Mouse (Mus musculus) heart, embryonic 11.5 days (tissue): Measurements from ENCODE around the gene Hoxc4. TPM values are rescaled to one million over a fixed set of nuclear protein-coding genes. Genes with fewer than 3 reads are reported as not detected.
A peak's percentile ranks its signal among the peaks of the same experiment; 100 is the strongest.

Experiments
- ATAC-seq: fragments of 200-750 bp; cut with Nextera tagmentation; replicated peaks from 2 replicates; pipeline ENCODE4 v1.8.0; 2017; ENCODE audit warnings: moderate library complexity; ENCODE audit not compliant: insufficient number of reproducible peaks, low FRiP score, low TSS enrichment
- H3K27ac ChIP-seq: fragments of 300-500 bp; sonication (generic); 2 replicates; pipeline ENCODE4 v1.5.1; 2014; ENCODE audit warnings: mild to moderate bottlenecking, low read depth, low read length
- H3K27me3 ChIP-seq: fragments of 300-500 bp; sonication (generic); 2 replicates; pipeline ENCODE4 v1.6.1; 2014; ENCODE audit warnings: mild to moderate bottlenecking, low read length, mixed read lengths; ENCODE audit not compliant: control insufficient read depth, insufficient read depth
- H3K36me3 ChIP-seq: fragments of 300-500 bp; sonication (generic); 2 replicates; pipeline ENCODE4 v1.6.1; 2014; ENCODE audit warnings: mild to moderate bottlenecking, low read length, moderate library complexity, mixed read lengths; ENCODE audit not compliant: control insufficient read depth, insufficient read depth
- H3K4me1 ChIP-seq: fragments of 300-500 bp; sonication (generic); 2 replicates; pipeline ENCODE4 v1.6.1; 2014; ENCODE audit warnings: low read length; ENCODE audit not compliant: control insufficient read depth, insufficient read depth
- H3K4me2 ChIP-seq: fragments of 300-500 bp; sonication (generic); 2 replicates; pipeline ENCODE4 v1.6.1; 2014; ENCODE audit warnings: mild to moderate bottlenecking, moderate library complexity
- H3K4me3 ChIP-seq: fragments of 300-500 bp; sonication (generic); 2 replicates; pipeline ENCODE4 v1.5.1; 2014; ENCODE audit warnings: low read depth, low read length
- H3K9ac ChIP-seq: fragments of 300-500 bp; sonication (generic); 2 replicates; pipeline ENCODE4 v1.6.1; 2014; ENCODE audit warnings: mild to moderate bottlenecking, low read depth, low read length, moderate library complexity
- H3K9me3 ChIP-seq: fragments of 300-500 bp; sonication (generic); replicated peaks from 2 replicates; pipeline ENCODE4 v1.6.1; 2016; ENCODE audit warnings: low read length; ENCODE audit not compliant: control insufficient read depth
- WGBS: fragments of 180-500 bp; shearing (Covaris S2); extraction: QIAGEN DNeasy Blood & Tissue Kit; methylation state at CpG from one replicate; pipeline ENCODE4 v1.1.7; 2014; ENCODE audit not compliant: insufficient replicate concordance; 5-methylcytosine and 5-hydroxymethylcytosine counted together
- polyA plus RNA-seq: library from polyadenylated mRNA; unstranded; fragments of >200 nt; fragmentation: Nextera tagmentation; extraction: Ambion mirVana; gene quantifications from 2 replicates; pipeline ENCODE4 v1.2.1, GENCODE M21; 2014

Hoxc4 gene
- polyA plus RNA-seq, 1 experiment from 2014 or later: 2.0 TPM

DNA sequence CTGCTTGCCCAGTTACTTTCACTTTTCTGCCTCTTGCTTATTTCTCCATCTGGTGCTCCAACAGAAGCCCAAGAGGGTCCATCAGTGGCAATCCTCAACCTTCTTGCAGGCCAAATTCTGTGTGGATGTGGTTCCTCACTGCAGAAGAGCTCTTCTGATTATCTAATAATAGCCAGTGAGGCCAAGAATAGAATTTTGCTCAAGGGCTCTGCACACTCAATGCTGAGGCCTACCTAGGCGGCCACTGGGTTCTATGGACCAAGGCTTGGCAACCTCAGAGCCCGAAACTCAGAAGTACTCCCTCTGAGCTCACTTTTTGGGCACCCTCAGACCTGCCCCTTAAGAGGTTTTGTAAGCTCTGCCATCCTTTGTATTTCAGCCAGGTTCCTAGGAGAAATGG is 17.4 kb upstream of the Hoxc4 start:
- peaks cover 98% of the 10 kb centered on the region for H3K27me3 ChIP-seq
- H3K4me1 ChIP-seq: peaks cover 19% of the 10 kb centered on the region; the same call in 1 of the 2 replicates
- no peaks in the 10 kb centered on the region for H3K36me3 ChIP-seq
- no peak overlapping the region for H3K4me3 ChIP-seq
- no peaks in the 10 kb centered on the region for H3K9me3 ChIP-seq
- no peak for ATAC-seq
- WGBS: 24% methylated on average over 2 of the region's 2 CpGs
- H3K4me2 ChIP-seq: peak overlapping the region; percentile 34; the same call in 1 of the 2 replicates
- H3K27ac ChIP-seq: no peak overlapping the region
- no peak overlapping the region for H3K9ac ChIP-seq

DNA sequence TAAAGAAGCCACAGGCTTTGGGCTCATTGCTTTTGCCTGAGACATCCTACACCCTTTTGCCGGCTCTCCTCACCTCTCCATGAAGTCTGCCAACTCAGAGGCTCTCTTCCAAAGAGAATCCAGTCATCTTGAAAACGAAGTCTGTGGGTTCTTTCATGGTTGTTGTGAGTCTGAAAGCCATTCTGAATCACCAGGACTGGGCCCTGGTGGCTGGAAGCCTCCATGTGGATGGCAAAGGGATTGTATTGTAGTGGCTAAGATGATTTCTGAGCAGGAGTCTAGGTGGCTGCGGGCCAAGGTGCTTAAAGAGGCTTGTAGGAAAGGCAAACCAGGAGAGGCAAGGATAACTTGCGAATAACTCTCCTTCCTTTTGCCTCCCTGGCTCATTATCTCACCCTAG is 16.6 kb upstream of the Hoxc4 start:
- no peak for ATAC-seq
- H3K9me3 ChIP-seq: no peaks in the 10 kb centered on the region
- H3K27ac ChIP-seq: no peak overlapping the region
- H3K27me3 ChIP-seq: peaks cover 99% of the 10 kb centered on the region
- no peak overlapping the region for H3K9ac ChIP-seq
- no peak overlapping the region for H3K4me2 ChIP-seq
- H3K36me3 ChIP-seq: no peaks in the 10 kb centered on the region
- H3K4me1 ChIP-seq: peaks cover 19% of the 10 kb centered on the region; the same call in 1 of the 2 replicates
- 13% methylated on average over 4 of the region's 4 CpGs for WGBS
- H3K4me3 ChIP-seq: no peak overlapping the region

DNA sequence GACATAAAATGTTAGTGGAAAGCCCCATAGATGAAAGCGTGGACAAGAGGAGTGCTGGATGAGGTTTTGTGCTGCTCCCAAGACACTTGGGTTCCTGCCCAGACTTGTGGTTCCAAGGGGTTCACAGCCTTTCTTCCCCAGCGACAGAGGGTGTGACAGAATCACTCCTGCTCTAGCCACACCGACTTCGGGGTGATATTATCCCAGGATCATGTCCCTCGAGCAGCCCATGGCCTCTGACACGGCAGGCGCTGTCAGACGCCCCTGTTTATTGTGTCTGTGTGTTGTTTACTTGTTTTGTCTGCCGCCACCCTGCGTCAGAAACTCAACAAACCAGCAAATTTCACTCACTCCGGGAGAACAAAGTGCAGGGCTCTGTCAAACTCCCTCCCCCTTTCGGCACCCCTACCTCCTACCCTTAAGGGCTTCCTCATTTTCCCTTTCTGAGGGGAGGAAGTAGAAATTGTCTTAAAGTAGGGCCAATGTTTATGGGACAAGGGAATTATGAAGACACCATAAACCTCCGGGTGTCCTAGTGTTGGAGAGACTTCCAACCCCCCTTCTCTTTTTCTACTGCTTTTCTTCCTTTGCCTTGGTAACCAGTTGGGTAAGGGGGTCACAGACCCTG is 15.8 kb upstream of the Hoxc4 start:
- Histone ChIP-seq H3K4me1 (peaks cover 19% of the 10 kb centered on the region; the same call in 1 of the 2 replicates), H3K4me3 (no peak overlapping the region), H3K36me3 (no peaks in the 10 kb centered on the region), H3K9me3 (no peaks in the 10 kb centered on the region), H3K27ac (no peak overlapping the region), H3K4me2 (no peak overlapping the region), H3K9ac (no peak overlapping the region), H3K27me3 (peaks cover 99% of the 10 kb centered on the region)
- no peak for ATAC-seq
- WGBS: 5% methylated on average over 13 of the region's 13 CpGs

DNA sequence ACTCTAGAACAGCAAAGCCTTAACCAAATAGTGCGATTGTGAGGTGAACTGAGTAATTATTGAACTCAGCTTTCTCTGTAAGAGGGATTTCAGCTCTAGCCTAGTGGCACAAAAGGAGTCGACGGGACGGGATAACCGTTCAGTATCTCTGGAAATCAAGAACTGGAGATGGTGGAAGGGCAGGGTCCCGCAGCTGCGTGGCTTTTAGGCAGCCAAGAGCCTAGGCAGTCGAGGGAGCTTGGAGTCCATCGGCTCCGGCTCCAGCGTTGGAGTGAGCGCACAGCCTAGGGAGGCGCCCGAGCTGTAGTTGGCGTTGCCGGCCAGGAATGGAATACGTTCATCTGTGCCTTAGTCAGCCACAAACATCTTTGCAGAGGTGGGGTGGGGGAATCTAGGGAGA is 13.4 kb upstream of the Hoxc4 start:
- no peak overlapping the region for H3K4me3 ChIP-seq
- no peak overlapping the region for H3K4me2 ChIP-seq
- H3K27ac ChIP-seq: no peak overlapping the region
- H3K36me3 ChIP-seq: no peaks in the 10 kb centered on the region
- peaks cover 99% of the 10 kb centered on the region for H3K27me3 ChIP-seq
- 2% methylated on average over 17 of the region's 17 CpGs for WGBS
- H3K4me1 ChIP-seq: peaks cover 10% of the 10 kb centered on the region; the same call in 1 of the 2 replicates
- no peaks in the 10 kb centered on the region for H3K9me3 ChIP-seq
- H3K9ac ChIP-seq: no peak overlapping the region
- ATAC-seq: no peak

DNA sequence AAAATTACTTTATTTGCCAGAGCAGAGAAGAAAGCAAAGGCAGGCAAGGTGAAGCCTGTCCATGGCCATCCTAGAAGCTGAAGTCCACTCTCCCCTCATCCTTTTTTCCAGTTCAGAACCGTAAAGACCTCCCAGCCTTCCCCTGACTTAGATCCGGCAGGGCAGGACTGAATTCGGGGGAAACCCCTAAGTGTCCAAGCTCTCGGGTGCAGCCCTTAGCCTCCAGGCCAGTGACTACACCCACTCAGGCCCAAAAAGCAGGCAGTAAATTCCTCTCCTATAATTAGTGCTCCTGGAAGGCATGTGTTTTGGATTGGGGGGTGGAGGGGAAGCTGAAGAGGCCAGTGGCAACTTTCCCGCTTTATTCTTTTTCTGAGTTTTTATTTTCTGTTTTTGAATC is 12.9 kb upstream of the Hoxc4 start:
- Histone ChIP-seq H3K4me2 (no peak overlapping the region), H3K9ac (no peak overlapping the region), H3K9me3 (no peaks in the 10 kb centered on the region), H3K27me3 (peaks cover 99% of the 10 kb centered on the region), H3K36me3 (no peaks in the 10 kb centered on the region), H3K27ac (no peak overlapping the region), H3K4me3 (no peak overlapping the region), H3K4me1 (peaks cover 7% of the 10 kb centered on the region; the same call in 1 of the 2 replicates)
- WGBS: 6% methylated on average over 5 of the region's 5 CpGs
- no peak for ATAC-seq

DNA sequence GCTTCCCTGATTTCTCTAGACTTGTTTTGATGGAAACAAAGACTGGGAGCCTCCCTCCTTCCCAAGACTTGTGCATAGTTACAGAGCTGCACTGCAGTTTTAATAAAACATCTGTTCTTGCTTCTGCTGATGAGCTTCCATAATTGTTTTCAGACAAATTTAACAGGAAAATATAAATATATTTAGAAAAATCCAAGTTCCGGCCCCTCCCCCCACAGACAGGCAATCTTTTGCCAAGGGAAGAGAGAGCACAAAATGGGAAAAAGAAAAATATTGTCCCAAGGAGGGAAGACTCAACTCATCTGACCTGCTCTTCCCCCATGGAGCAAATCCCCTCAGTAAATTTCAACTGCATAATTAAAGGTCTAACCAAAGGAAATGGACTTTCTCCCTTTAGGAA is 12.4 kb upstream of the Hoxc4 start:
- Histone ChIP-seq H3K9ac (no peak overlapping the region), H3K4me1 (peaks cover 2% of the 10 kb centered on the region; the same call in 1 of the 2 replicates), H3K9me3 (no peaks in the 10 kb centered on the region), H3K4me3 (no peak overlapping the region), H3K27ac (no peak overlapping the region), H3K4me2 (no peak overlapping the region), H3K27me3 (peaks cover 99% of the 10 kb centered on the region), H3K36me3 (no peaks in the 10 kb centered on the region)
- ATAC-seq: no peak
- 3% methylated on average over 1 of the region's 1 CpGs for WGBS

DNA sequence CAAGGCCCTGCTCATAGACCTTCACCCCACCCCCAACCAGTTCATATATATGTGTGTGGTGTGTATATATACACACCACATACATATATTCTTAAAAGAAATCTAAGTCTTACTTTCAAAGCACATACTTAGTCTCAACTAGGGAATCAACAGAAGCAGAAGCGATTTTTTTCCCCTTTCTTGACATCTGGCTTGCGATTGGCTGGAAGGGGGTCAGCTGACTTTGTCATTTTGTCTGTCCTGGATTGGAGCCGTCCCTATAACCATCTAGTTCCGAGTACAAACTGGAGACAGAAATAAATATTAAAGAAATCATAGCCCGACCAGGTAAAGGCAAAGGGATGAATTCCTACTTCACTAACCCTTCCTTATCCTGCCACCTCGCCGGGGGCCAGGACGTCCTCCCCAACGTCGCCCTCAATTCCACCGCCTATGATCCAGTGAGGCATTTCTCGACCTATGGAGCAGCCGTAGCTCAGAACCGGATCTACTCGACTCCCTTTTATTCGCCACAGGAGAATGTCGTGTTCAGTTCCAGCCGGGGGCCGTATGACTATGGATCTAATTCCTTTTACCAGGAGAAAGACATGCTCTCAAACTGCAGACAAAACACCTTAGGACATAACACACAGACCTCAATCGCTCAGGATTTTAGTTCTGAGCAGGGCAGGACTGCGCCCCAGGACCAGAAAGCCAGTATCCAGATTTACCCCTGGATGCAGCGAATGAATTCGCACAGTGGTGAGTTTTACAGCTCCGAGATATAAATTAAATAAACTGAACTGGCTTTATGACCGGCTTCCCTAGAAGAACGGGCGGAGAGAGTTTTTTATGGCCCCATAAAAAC is 9.2 kb upstream of the Hoxc4 start:
- H3K9ac ChIP-seq: no peak overlapping the region
- H3K27me3 ChIP-seq: peaks cover 98% of the 10 kb centered on the region
- no peaks in the 10 kb centered on the region for H3K36me3 ChIP-seq
- no peak for ATAC-seq
- no peaks in the 10 kb centered on the region for H3K4me1 ChIP-seq
- under 1% methylated on average over 27 of the region's 27 CpGs for WGBS
- H3K27ac ChIP-seq: no peak overlapping the region
- no peak overlapping the region for H3K4me2 ChIP-seq
- no peak overlapping the region for H3K4me3 ChIP-seq
- no peaks in the 10 kb centered on the region for H3K9me3 ChIP-seq

DNA sequence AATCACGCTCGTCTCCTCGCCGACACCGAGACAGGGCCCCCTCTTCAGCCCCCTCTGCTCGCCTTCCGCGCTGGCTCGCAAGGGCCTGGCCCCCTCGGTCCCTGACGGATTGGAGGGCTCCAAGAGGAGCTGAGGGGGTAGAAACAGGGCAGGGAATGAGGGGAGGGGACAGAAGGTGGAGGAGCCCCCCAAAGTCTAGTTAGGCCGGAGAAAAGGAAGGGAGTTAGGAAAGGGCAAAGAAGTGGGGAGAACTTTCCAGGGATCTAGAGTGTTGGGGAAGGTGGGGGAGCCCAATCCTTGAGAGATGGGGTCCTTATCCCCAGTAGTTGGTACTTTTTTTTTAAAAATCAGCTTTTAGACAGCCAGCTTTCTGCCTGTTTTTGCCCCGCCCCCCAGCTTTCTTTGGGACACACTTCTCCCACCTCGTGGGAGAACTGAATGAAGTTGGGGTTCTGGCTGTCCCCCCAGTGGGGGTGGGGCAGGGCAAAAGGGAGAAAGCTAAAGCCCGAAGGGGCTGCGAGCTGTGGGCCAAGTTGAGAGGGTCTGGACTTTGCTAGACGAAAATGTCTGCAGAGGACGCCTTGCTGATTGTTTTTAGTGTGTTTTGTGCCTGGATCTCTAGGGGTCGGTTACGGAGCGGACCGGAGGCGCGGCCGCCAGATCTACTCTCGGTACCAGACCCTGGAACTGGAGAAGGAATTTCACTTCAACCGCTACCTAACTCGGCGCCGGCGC is 8.5 kb upstream of the Hoxc4 start:
- Histone ChIP-seq H3K27me3 (peaks cover 98% of the 10 kb centered on the region), H3K4me2 (peak overlapping the region; percentile 11; the same call in 1 of the 2 replicates), H3K36me3 (no peaks in the 10 kb centered on the region), H3K9me3 (no peaks in the 10 kb centered on the region), H3K4me1 (0 out of 2 replicates have a peak, but pooled peaks cover 3% of the 10 kb centered on the region), H3K27ac (no peak overlapping the region), H3K4me3 (no peak overlapping the region), H3K9ac (no peak overlapping the region)
- under 1% methylated on average over 31 of the region's 31 CpGs for WGBS
- no peak for ATAC-seq
